Mouse (Mus musculus): ENCODE measurements around the gene Tmem208. TPM values are rescaled to one million over a fixed set of nuclear protein-coding genes. Genes with fewer than 3 reads are reported as not detected.

Tmem208 gene
- polyA plus RNA-seq, 1 experiment = 31.8 TPM

GRCm38 (mm10) chr8:105295256-105295655 lies 30.9 kb upstream of the Tmem208 start:
- no peaks in the 10 kb centered on the region for H3K9me3 ChIP-seq (replicated peaks; ENCODE audit: control insufficient read depth, insufficient read depth, low read length, poor library complexity, severe bottlenecking)
- TF ChIP-seq POLR2A (IDR thresholded peaks at IDR 0.05; ENCODE audit: insufficient read depth, low read length) (no peak), EP300 (IDR thresholded peaks at IDR 0.05; ENCODE audit: insufficient read depth, low read depth, low read length) (no peak), CTCF (IDR thresholded peaks at IDR 0.05; ENCODE audit: low read depth, low read length) (no peak)
- H3K27ac ChIP-seq (ENCODE audit: insufficient read depth, low read length) = peak overlapping the region; percentile 7; the same call in 1 of the 2 replicates
- peak overlapping the region; percentile 34 for H3K9ac ChIP-seq (ENCODE audit: low read depth, poor library complexity, severe bottlenecking)
- no peaks in the 10 kb centered on the region for H3K27me3 ChIP-seq (ENCODE audit: control insufficient read depth, insufficient read depth, low read length, poor library complexity, severe bottlenecking)
- H3K36me3 ChIP-seq (ENCODE audit: control insufficient read depth, insufficient read depth, low read length, poor library complexity, severe bottlenecking) = peaks cover 14% of the 10 kb centered on the region
- H3K4me3 ChIP-seq (ENCODE audit: low read depth, low read length) = peak overlapping the region; percentile 37
- peaks cover 6% of the 10 kb centered on the region for H3K4me1 ChIP-seq (ENCODE audit: control insufficient read depth, insufficient read depth, low read length)

- Histone ChIP-seq H3K36me3 (ENCODE audit: control insufficient read depth, insufficient read depth, low read length, poor library complexity, severe bottlenecking) (peaks cover 22% of the 10 kb centered on the region), H3K27ac (ENCODE audit: insufficient read depth, low read length) (peak within 1 kb of the TSS; percentile 21; the same call in 1 of the 2 replicates), H3K27me3 (ENCODE audit: control insufficient read depth, insufficient read depth, low read length, poor library complexity, severe bottlenecking) (no peaks in the 10 kb centered on the region), H3K4me1 (ENCODE audit: control insufficient read depth, insufficient read depth, low read length) (peaks cover 6% of the 10 kb centered on the region), H3K9ac (ENCODE audit: low read depth, poor library complexity, severe bottlenecking) (peak within 1 kb of the TSS; percentile 94), H3K4me3 (ENCODE audit: low read depth, low read length) (peak within 1 kb of the TSS; percentile 37), H3K9me3 (replicated peaks; ENCODE audit: control insufficient read depth, insufficient read depth, low read length, poor library complexity, severe bottlenecking) (no peaks in the 10 kb centered on the region)
- TF ChIP-seq CTCF (IDR thresholded peaks at IDR 0.05; ENCODE audit: low read depth, low read length) = no peak
- TF ChIP-seq POLR2A (IDR thresholded peaks at IDR 0.05; ENCODE audit: insufficient read depth, low read length) = no peak
- TF ChIP-seq EP300 (IDR thresholded peaks at IDR 0.05; ENCODE audit: insufficient read depth, low read depth, low read length) = no peak
Observed at GRCm38 (mm10) chr8:105295895-105296573, 30.1 kb upstream of the Tmem208 start, which contains the start of gene Exoc3l. Exoc3l (minus strand) TSS chr8:105296101.

- H3K9me3 ChIP-seq (replicated peaks; ENCODE audit: control insufficient read depth, insufficient read depth, low read length, poor library complexity, severe bottlenecking) = no peaks in the 10 kb centered on the region
- H3K36me3 ChIP-seq (ENCODE audit: control insufficient read depth, insufficient read depth, low read length, poor library complexity, severe bottlenecking) = peaks cover 36% of the 10 kb centered on the region
- peak within 1 kb of the TSS; percentile 97 for H3K4me3 ChIP-seq (ENCODE audit: low read depth, low read length)
- no peaks in the 10 kb centered on the region for H3K27me3 ChIP-seq (ENCODE audit: control insufficient read depth, insufficient read depth, low read length, poor library complexity, severe bottlenecking)
- TF ChIP-seq POLR2A (IDR thresholded peaks at IDR 0.05; ENCODE audit: insufficient read depth, low read length) = no peak
- no peak for TF ChIP-seq EP300 (IDR thresholded peaks at IDR 0.05; ENCODE audit: insufficient read depth, low read depth, low read length)
- no peak for TF ChIP-seq CTCF (IDR thresholded peaks at IDR 0.05; ENCODE audit: low read depth, low read length)
- peaks cover 6% of the 10 kb centered on the region for H3K4me1 ChIP-seq (ENCODE audit: control insufficient read depth, insufficient read depth, low read length)
- H3K9ac ChIP-seq (ENCODE audit: low read depth, poor library complexity, severe bottlenecking) = peak within 1 kb of the TSS; percentile 94
- H3K27ac ChIP-seq (ENCODE audit: insufficient read depth, low read length) = peak within 1 kb of the TSS; percentile 21
Observed at GRCm38 (mm10) chr8:105297511-105298192, 28.5 kb upstream of the Tmem208 start, which contains the start of gene E2f4. E2f4 (plus strand) TSS chr8:105297663.

GRCm38 (mm10) chr8:105298351-105299252 lies 27.6 kb upstream of the Tmem208 start:
- peak overlapping the region; percentile 94 for H3K9ac ChIP-seq (ENCODE audit: low read depth, poor library complexity, severe bottlenecking)
- peak overlapping the region; percentile 97 for H3K4me3 ChIP-seq (ENCODE audit: low read depth, low read length)
- H3K36me3 ChIP-seq (ENCODE audit: control insufficient read depth, insufficient read depth, low read length, poor library complexity, severe bottlenecking) = peaks cover 43% of the 10 kb centered on the region
- H3K27me3 ChIP-seq (ENCODE audit: control insufficient read depth, insufficient read depth, low read length, poor library complexity, severe bottlenecking) = no peaks in the 10 kb centered on the region
- H3K9me3 ChIP-seq (replicated peaks; ENCODE audit: control insufficient read depth, insufficient read depth, low read length, poor library complexity, severe bottlenecking) = no peaks in the 10 kb centered on the region
- no peak overlapping the region for H3K27ac ChIP-seq (ENCODE audit: insufficient read depth, low read length)
- TF ChIP-seq CTCF (IDR thresholded peaks at IDR 0.05; ENCODE audit: low read depth, low read length) (no peak), EP300 (IDR thresholded peaks at IDR 0.05; ENCODE audit: insufficient read depth, low read depth, low read length) (no peak)
- peaks cover 6% of the 10 kb centered on the region for H3K4me1 ChIP-seq (ENCODE audit: control insufficient read depth, insufficient read depth, low read length)

- TF ChIP-seq POLR2A (IDR thresholded peaks at IDR 0.05; ENCODE audit: insufficient read depth, low read length) = no peak
- TF ChIP-seq CTCF (IDR thresholded peaks at IDR 0.05; ENCODE audit: low read depth, low read length) = no peak
- no peak for TF ChIP-seq EP300 (IDR thresholded peaks at IDR 0.05; ENCODE audit: insufficient read depth, low read depth, low read length)
- Histone ChIP-seq H3K9me3 (replicated peaks; ENCODE audit: control insufficient read depth, insufficient read depth, low read length, poor library complexity, severe bottlenecking) (no peaks in the 10 kb centered on the region), H3K27me3 (ENCODE audit: control insufficient read depth, insufficient read depth, low read length, poor library complexity, severe bottlenecking) (no peaks in the 10 kb centered on the region), H3K4me1 (ENCODE audit: control insufficient read depth, insufficient read depth, low read length) (peaks cover 9% of the 10 kb centered on the region), H3K36me3 (ENCODE audit: control insufficient read depth, insufficient read depth, low read length, poor library complexity, severe bottlenecking) (peaks cover 54% of the 10 kb centered on the region), H3K27ac (ENCODE audit: insufficient read depth, low read length) (no peak overlapping the region), H3K4me3 (ENCODE audit: low read depth, low read length) (no peak overlapping the region), H3K9ac (ENCODE audit: low read depth, poor library complexity, severe bottlenecking) (no peak overlapping the region)
Observed at GRCm38 (mm10) chr8:105299962-105300361, 26.2 kb upstream of the Tmem208 start.
